Mouse (Mus musculus): ENCODE measurements at regions not wholly inside any gene's neighbourhood (a gene's known extent, or its start where the extent isn't known, plus 50 kb on each side); places are given as distances from the start of the nearest gene placed in this dataset.
A peak's percentile ranks its signal among the peaks of the same experiment; 100 is the strongest.
"Not testable (repeated sequence)": the region's sequence is repeated elsewhere in the genome, so short reads cannot be mapped to it uniquely, and the experiment has no call there.

DNA sequence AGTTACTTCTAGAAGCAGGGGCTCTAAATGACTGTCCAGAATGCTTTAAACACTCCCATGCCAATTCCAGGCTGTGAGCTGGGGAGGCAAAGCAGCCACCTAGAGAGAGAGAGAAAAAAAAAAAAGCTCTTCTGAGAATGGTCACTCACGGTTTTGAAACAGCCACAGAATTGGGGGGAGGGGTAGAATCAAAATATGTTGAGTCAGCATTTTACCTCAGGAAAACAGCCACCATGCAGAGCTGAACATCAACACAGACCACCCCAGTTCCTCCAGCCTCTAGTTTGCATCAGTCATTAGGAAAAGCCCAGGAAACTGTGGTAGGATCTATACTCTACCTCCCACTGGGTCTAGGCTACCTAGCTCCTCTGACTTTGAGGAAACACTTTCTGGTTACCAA lies 124.1 kb upstream of the Gm5150 start:
- no peak for DNase-seq (ENCODE audit: low read depth, low spot score)

DNA sequence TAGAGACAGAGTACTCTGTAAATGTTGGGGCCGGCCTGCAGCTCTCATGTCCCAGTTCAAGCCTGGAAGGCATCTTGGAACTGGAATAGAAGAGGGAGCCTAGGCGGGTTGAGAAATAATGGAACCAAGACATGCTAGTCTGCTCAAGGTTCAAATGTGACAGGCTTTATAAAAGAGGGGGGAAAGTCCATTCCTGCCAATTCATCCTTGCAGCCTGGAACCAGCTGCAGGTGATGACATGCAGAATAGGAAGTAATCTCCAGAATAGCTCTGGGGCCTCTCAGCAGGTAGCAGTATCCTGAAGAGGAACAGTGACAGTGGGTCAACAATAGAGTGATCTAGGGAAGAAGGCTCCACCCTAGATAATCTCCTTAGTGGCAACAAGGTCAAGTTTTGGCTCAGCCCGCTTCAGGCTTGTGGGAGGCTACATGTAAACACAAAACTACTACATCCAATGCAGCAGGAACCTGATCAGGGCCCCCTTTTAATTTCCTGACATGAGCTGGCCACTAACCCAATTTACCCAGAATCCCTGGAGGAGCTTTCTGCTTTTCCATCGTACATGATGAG lies 119.2 kb upstream of the Gm5150 start:
- not testable (repeated sequence) for DNase-seq (ENCODE audit: low read depth, low spot score)

DNA sequence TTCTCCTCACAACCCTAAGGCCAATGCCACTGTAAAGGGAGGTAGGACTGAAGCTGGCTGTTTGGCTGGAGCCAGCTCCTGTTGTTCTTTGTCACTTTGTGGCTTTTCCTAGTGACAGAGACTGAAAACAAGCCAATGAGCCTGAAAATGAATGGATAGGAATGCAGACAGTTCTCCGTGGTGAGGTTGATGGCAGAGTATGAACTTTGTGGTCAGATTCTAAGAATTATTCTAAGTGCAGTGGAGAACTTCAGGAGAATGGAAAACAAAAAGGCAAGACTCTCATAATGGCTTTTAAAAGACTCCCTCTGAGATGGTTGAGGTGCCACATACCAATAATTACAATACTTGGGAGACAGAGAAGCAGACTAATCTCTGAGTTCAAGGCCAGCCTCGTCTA lies 109.7 kb upstream of the Gm5150 start:
- DNase-seq (ENCODE audit: low read depth, low spot score) = no peak

DNA sequence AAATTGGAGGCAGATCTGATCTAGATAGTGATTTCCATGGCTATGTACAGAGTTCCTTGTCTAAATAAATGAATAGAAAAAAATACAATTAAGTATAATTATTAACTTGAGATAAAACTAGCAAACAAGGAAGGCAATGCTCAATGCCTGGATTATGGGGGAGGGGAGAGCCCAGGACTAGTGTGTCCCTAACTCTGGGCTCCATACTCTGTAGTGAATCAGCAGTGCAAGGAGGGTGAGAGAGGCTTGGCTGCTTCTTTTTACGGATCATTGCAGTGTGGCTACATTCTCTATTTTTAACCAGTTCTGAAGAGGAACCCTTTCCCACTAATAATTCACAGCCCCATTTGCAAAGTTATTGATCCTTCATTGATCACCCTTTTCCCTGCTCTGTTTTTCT lies 101.3 kb upstream of the Gm5150 start:
- no peak for DNase-seq (ENCODE audit: low read depth, low spot score)

- peak; percentile 3 for DNase-seq (ENCODE audit: low read depth, low spot score)
Observed at GRCm38 (mm10) chr3:16105080-16105479, 98.8 kb upstream of the Gm5150 start.

GRCm38 (mm10) chr3:16103180-16103579 lies 96.9 kb upstream of the Gm5150 start:
- no peak for DNase-seq (ENCODE audit: low read depth, low spot score)

GRCm38 (mm10) chr3:16086550-16086949 lies 80.3 kb upstream of the Gm5150 start:
- peak; percentile 33 for DNase-seq (ENCODE audit: low read depth, low spot score)

- DNase-seq (ENCODE audit: low read depth, low spot score) = no peak
Observed at GRCm38 (mm10) chr3:16085288-16085687, 79.1 kb upstream of the Gm5150 start.

GRCm38 (mm10) chr3:16079178-16079577 lies 72.9 kb upstream of the Gm5150 start:
- DNase-seq (ENCODE audit: low read depth, low spot score) = no peak

GRCm38 (mm10) chr3:16071906-16072305 lies 65.7 kb upstream of the Gm5150 start:
- no peak for DNase-seq (ENCODE audit: low read depth, low spot score)

- DNase-seq (ENCODE audit: low read depth, low spot score) = no peak
Observed at GRCm38 (mm10) chr3:16070963-16071362, 64.7 kb upstream of the Gm5150 start.

GRCm38 (mm10) chr3:16057709-16058108 lies 51.5 kb upstream of the Gm5150 start:
- not testable (repeated sequence) for DNase-seq (ENCODE audit: low read depth, low spot score)

Data from brain, adult 2 months (tissue).